Mouse (Mus musculus) erythroblast, adult 5-6 weeks (primary cell): ENCODE measurements around the gene Znfx1. TPM values are rescaled to one million over a fixed set of nuclear protein-coding genes. Genes with fewer than 3 reads are reported as not detected.
"Not testable (repeated sequence)": the region's sequence is repeated elsewhere in the genome, so short reads cannot be mapped to it uniquely, and the experiment has no call there.

Experiments used
- ATAC-seq: replicated peaks from 2 replicates; pipeline ENCODE4 v1.8.0; 2016; ENCODE audit warnings: moderate number of reproducible peaks, mild to moderate bottlenecking, moderate TSS enrichment, inconsistent platforms; ENCODE audit not compliant: poor library complexity, low FRiP score, severe bottlenecking
- total RNA-seq, 2 experiments: library from RNA; stranded (forward) in 1 of 2; stranded (reverse) in 1 of 2; fragments of 150-400 nt in 1 of 2; fragments of 200-764, 138-1000 nt in 1 of 2; gene quantifications; 2 replicates each; pipeline versions ENCODE4 v1.2.3 to v1.2.4; 2015 to 2017; ENCODE audit warnings: low replicate concordance in 2 of 2

The Znfx1 gene
- total RNA-seq, 2 experiments from 2014 or later: 31.9 to 40.6 TPM

- no peak for ATAC-seq
Measured at GRCm38 (mm10) chr2:167056210-167056941, 6.4 kb downstream of the Znfx1 start.

DNA sequence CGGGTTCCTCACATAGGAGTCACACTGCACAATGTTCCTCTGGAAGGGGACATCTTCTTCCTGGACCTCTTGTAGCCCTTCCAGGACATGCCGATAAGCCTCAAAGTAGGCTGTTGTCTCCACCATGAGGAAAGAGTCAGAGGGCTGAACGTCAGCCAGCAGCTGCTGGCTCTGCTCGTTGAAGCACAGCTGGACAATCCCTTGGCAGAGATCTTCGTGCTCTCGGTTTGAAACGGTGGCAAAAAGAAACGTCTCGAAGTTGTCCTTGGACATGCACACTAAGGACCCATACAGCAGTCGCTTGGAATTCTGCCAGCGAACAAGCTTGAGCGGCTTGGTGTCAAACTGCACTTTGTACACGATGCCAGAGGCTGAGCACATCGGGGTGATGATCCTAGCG, 7.4 kb downstream of the Znfx1 start:
- no peak for ATAC-seq

DNA sequence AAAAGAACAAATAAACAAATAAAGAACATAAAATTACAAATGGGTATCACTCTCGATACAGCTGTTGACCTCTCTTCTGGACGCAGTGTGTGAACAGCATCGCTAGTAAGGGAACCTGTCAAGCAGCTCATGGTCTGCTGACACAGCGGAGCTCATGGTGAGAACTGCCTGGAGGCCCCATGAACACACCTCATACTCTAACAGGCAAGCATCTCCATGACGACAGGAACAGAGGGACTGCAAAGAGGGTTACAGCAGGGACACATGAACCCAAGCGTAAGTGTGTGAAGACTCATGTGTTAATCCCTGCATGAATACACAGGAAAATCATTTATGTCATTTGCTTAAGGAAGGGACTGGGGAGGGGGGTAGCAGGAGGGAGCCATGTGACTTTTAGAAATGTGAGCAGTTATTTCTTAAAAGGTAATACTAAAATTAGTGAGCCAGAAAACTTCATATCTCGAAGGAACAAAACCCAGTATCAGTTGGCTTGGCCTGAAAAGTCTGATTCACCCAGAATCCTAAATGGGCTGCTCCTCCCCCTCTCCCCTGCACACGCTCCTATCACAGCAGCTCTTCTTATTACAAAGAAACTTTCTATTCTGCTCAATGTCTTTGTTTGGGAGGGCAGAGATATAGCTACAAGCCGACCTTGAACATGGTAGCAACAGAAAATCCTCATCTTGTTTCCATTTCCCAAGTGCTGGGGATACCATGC, 9.5 kb downstream of the Znfx1 start:
- ATAC-seq: no peak

GRCm38 (mm10) chr2:167048698-167049358, 14.0 kb downstream of the Znfx1 start:
- no peak for ATAC-seq

- ATAC-seq: no peak
Measured at GRCm38 (mm10) chr2:167048223-167048622, 14.6 kb downstream of the Znfx1 start.

DNA sequence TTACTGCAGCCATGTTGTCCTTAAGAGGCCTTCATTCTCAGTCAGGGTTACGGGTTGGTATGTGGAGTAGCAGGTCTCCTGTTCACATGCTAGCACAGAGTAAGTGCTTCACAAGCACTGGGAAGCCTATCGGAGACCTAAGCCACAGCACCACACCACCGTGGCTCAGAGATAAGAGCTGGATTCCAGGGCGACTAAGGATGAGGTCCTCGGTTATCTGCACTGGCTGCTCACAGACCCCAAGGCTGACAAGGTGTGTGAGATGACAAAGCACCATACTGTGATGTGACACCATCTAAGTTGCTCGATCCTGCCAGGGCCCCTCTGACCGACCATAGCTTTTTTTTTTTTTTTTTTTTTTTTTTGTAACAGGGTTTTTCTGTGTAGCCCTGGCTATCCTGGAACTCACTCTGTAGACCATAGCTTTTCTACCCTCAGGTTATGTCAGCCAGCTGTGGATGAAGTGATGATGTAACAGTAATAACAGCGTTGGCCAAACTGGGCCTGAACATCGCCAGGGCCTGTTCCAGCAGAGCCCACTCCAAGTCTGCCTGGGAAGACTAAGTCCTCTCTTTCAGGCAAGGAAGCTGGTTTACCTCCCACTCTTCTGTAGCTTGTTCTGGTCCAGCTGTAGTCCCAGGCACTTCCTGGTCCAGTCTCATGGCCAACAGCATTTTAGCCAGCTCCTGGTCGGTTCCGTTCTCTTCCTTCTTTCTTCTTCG, 19.3 kb downstream of the Znfx1 start:
- ATAC-seq: peak; percentile 89

DNA sequence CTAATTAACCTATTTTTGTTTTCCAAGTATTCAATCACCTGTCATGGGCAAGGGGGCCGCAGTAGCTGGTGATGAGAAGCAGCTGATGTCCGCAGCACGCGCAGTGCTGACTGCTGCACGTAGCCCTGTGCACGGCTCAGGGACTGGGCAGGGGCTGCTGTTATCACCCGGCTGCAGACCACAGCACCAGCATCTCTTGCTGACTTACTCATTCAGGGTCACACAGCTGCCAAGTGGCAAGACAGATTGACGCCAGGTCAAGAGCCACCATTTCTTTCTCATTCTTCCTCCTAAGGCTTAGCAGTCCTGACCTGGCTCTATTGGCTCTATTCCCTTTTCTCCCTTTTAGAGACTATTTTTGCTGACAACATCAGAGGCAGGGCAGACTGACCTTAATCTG, 23.4 kb downstream of the Znfx1 start:
- peak; percentile 65 for ATAC-seq

GRCm38 (mm10) chr2:167038716-167039115, 24.1 kb downstream of the Znfx1 start:
- no peak for ATAC-seq

GRCm38 (mm10) chr2:167038297-167038696, 24.5 kb downstream of the Znfx1 start:
- no peak for ATAC-seq

DNA sequence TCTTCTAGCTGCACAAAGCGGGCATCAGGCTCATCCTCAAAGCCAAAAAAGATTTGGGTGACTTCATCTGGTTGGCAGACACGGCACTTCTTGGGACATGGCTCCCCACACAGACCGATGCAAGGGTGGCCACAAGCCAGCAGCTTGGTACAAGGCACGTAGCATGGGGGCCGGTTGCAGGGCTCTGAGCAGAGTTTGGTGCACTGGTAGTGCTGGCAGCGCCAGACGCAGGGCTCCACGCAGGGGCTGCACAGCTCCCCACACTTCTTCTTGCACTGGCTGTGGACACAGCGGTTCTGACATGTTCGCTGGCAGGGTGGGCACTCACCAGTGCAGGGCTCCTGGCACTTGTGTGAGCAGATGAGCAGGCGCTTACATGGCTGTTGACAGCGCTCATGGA, 25.1 kb downstream of the Znfx1 start:
- ATAC-seq: no peak

DNA sequence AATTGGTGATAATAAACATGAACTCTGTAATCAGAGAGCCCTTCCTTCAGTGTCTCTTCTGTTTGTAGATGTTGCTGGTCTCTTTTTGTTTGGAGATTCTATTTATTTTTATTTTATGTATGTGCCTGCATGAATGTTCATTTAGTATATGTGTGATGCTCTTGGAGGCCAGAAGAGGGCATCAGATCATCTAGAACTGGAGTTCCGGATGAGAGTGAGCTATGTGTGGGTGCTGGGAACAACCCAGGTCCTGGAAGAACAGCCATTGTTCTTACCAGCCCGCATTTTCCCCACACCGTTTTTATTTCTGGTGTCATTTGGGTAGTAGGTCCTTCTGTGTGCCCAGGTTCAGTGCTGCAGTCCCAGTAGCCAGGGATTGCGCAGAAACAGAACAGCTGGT, 32.3 kb downstream of the Znfx1 start:
- ATAC-seq: no peak

DNA sequence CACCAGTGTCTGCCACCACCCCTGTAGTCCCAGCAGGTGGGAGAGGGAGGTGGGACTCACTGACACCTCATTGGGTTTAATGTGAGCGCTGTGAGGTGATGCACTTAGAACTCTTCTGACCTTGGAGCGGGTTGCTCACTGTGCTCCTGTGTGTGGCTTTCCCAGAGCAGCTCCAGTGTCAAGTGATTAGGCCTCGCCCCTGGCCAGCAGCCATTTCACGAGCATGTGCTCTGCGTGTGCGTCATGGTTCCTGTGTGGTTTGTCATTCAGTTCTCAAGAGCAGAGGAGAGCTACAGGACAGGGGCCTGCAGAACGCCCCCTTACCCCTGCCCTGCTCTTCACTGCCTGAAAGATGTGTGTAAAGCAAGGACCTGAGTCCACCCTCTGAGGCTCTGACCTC, 34.3 kb downstream of the Znfx1 start:
- no peak for ATAC-seq

DNA sequence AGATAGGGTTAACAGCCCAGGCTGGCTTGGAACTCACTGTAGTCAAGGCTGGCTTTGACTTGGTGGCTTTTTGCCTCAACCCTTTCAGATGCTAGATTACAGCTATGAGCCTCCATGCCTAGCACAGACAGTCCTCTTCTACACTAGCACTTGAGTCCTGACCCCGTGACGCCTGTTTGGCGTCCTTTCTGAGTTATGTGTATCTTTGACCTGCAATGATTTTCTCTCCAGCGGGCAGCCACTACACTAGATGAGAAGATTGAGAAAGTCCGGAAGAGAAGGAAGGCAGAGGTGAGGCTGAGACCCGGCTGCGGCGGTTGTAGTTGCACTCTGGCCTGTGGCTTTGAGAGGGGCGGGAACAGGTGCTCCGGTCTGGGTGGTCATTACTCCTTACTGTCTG, 43.4 kb downstream of the Znfx1 start:
- no peak for ATAC-seq

- ATAC-seq: peak; percentile 64
Measured at GRCm38 (mm10) chr2:167015382-167015718, 47.5 kb downstream of the Znfx1 start.

GRCm38 (mm10) chr2:167014702-167015381, 48.0 kb downstream of the Znfx1 start, which contains the start of gene Ddx27:
Gene Ddx27, plus strand, starts transcription at chr2:167015193.
- ATAC-seq: peak; percentile 95

DNA sequence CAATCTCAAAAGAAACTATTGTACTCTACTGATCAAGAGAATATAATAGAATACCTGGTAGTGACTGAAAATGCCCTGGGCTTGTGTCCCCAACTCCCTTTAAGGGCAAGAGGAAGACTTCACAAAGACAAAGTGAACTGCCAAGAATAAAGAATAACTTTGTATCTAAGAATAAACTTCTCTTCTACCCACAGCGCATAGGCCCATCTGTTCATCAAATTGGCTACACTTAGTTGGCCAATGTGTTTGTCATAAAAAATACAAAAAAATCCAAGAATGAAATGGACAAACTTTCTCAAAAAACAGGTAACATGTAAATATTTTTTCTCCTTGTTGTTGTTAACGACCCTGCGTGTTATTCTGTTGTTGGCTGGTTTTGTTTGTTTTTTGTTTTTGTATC, 52.3 kb downstream of the Znfx1 start:
- no peak for ATAC-seq

DNA sequence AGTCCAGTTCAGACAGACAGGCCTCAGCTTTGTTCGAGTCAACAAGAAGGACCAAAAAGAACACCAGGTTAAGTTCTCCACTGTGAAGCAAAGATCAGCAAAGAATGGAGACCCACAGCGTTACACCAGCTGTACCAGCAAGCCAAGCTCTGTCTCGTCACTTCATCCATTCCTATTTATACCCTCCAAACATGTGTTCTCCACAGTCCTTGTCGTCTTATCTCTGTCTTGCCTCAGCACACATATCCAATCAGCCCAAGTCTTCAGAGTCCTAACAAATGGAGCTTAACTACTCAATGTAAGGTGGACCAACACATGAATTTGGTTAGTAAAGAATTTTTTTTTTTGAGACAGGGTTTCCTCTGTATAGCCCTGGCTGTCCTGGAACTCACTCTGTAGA, 53.3 kb downstream of the Znfx1 start:
- ATAC-seq: no peak

- not testable (repeated sequence) for ATAC-seq
Measured at GRCm38 (mm10) chr2:167007565-167007964, 55.2 kb downstream of the Znfx1 start.

DNA sequence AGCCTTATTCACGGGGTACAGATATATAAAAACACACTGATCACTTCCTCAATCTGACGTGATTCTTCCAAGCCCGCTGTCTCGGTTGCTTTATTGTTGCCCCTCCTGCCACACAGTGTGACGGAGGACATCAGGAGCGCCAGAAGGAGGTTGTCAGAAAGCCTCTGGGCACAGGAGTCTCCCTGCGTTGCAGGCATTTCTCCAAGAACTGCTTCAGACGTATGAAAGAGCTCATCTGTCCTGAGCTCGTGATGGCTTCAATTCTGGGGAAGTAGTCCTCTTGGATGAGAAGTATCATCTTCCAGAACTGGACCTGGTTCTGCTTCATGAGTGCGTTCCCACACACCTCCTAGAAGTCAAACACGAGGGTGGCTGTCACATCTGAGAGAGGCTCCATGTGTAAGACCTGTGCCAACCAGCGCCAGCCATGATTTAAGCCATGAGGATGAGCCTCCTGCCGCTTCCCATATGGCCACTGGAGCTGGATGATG, 55.8 kb downstream of the Znfx1 start:
- ATAC-seq: no peak

GRCm38 (mm10) chr2:167006355-167006754, 56.5 kb downstream of the Znfx1 start:
- no peak for ATAC-seq
